Mouse (Mus musculus) ES-Bruce4 (cell line): ENCODE measurements around the gene Yap1. TPM values are rescaled to one million over a fixed set of nuclear protein-coding genes. Genes with fewer than 3 reads are reported as not detected.

Source experiments
- H3K27ac ChIP-seq: 2 replicates; pipeline ENCODE4 v1.5.1; 2012; ENCODE audit warnings: low read length, inconsistent platforms; ENCODE audit not compliant: insufficient read depth
- H3K27me3 ChIP-seq: 2 replicates; pipeline ENCODE4 v1.6.1; 2012; ENCODE audit warnings: mild to moderate bottlenecking, low read length, inconsistent platforms; ENCODE audit not compliant: control insufficient read depth, poor library complexity, insufficient read depth, severe bottlenecking
- H3K36me3 ChIP-seq: 2 replicates; pipeline ENCODE4 v1.6.1; 2012; ENCODE audit warnings: inconsistent platforms, mild to moderate bottlenecking, low read length, moderate library complexity; ENCODE audit not compliant: control insufficient read depth, poor library complexity, insufficient read depth, severe bottlenecking
- H3K4me1 ChIP-seq: one replicate; pipeline ENCODE4 v1.8.1; 2011; ENCODE audit warnings: low read length; ENCODE audit not compliant: control insufficient read depth, insufficient read depth
- H3K4me3 ChIP-seq: 2 replicates; pipeline ENCODE4 v1.5.1; 2011; ENCODE audit warnings: low read depth, mild to moderate bottlenecking, low read length
- H3K9ac ChIP-seq: 2 replicates; pipeline ENCODE4 v1.6.1; 2012; ENCODE audit warnings: low read depth, mild to moderate bottlenecking, inconsistent platforms; ENCODE audit not compliant: poor library complexity, severe bottlenecking
- H3K9me3 ChIP-seq: replicated peaks from 2 replicates; pipeline ENCODE4 v1.6.1; 2012; ENCODE audit warnings: mild to moderate bottlenecking, low read length, inconsistent platforms; ENCODE audit not compliant: control insufficient read depth, poor library complexity, insufficient read depth, severe bottlenecking
- CTCF ChIP-seq: IDR thresholded peaks from one replicate; pipeline ENCODE4 v1.8.1; 2011; ENCODE audit warnings: low read depth, low read length
- EP300 ChIP-seq: IDR thresholded peaks from 2 replicates; pipeline ENCODE4 v1.6.1; 2011; ENCODE audit warnings: low read depth, low read length; ENCODE audit not compliant: insufficient read depth
- POLR2A ChIP-seq: IDR thresholded peaks from one replicate; pipeline ENCODE4 v1.8.1; 2011; ENCODE audit warnings: low read length; ENCODE audit not compliant: insufficient read depth
- polyA plus RNA-seq: library from polyadenylated mRNA; stranded (reverse); fragments of >200 nt; gene quantifications from 2 replicates; pipeline ENCODE4 v1.2.4, GENCODE M21; 2011; ENCODE audit warnings: low read depth; ENCODE audit not compliant: missing spikeins, insufficient read depth, insufficient read length

The Yap1 gene
- polyA plus RNA-seq, 1 experiment, result 131 TPM

- no peak overlapping the region for H3K4me3 ChIP-seq
- TF ChIP-seq CTCF (no peak), EP300 (no peak), POLR2A (no peak)
- H3K4me1 ChIP-seq, result no peaks in the 10 kb centered on the region
- no peaks in the 10 kb centered on the region for H3K9me3 ChIP-seq
- no peak overlapping the region for H3K27ac ChIP-seq
- H3K9ac ChIP-seq, result no peak overlapping the region
- no peaks in the 10 kb centered on the region for H3K27me3 ChIP-seq
- peaks cover 9% of the 10 kb centered on the region for H3K36me3 ChIP-seq
Observed at GRCm38 (mm10) chr9:7965590-7965989, 38.8 kb downstream of the Yap1 start.

- Histone ChIP-seq H3K9ac (no peak overlapping the region), H3K27ac (no peak overlapping the region), H3K4me1 (no peaks in the 10 kb centered on the region), H3K36me3 (peaks cover 8% of the 10 kb centered on the region), H3K4me3 (no peak overlapping the region), H3K27me3 (no peaks in the 10 kb centered on the region), H3K9me3 (no peaks in the 10 kb centered on the region)
- TF ChIP-seq CTCF (no peak), POLR2A (no peak), EP300 (no peak)
Observed at GRCm38 (mm10) chr9:7963867-7964266, 40.5 kb downstream of the Yap1 start.

- peak overlapping the region; percentile 58 for H3K27ac ChIP-seq
Observed at GRCm38 (mm10) chr9:7962915-7963314, 41.5 kb downstream of the Yap1 start.

GRCm38 (mm10) chr9:7961366-7962160 lies 42.8 kb downstream of the Yap1 start:
- Histone ChIP-seq H3K27me3 (no peaks in the 10 kb centered on the region), H3K36me3 (peaks cover 8% of the 10 kb centered on the region), H3K9ac (peak overlapping the region; percentile 38), H3K27ac (peak overlapping the region; percentile 97), H3K4me1 (peaks cover 4% of the 10 kb centered on the region), H3K9me3 (no peaks in the 10 kb centered on the region), H3K4me3 (0 out of 2 replicates have a peak overlapping the region, but pooled peaks have one; percentile 6)
- TF ChIP-seq CTCF (no peak), EP300 (no peak), POLR2A (no peak)

More at GRCm38 (mm10) chr9:7962915-7963314, 41.5 kb downstream of the Yap1 start:
- Histone ChIP-seq H3K9ac (0 out of 2 replicates have a peak overlapping the region, but pooled peaks have one; percentile 38), H3K9me3 (no peaks in the 10 kb centered on the region), H3K36me3 (peaks cover 8% of the 10 kb centered on the region), H3K4me3 (no peak overlapping the region), H3K4me1 (peaks cover 4% of the 10 kb centered on the region), H3K27me3 (no peaks in the 10 kb centered on the region)
- TF ChIP-seq EP300, result no peak
- TF ChIP-seq CTCF, result no peak
- no peak for TF ChIP-seq POLR2A

- 0 out of 2 replicates have a peak overlapping the region, but pooled peaks have one; percentile 38 for H3K9ac ChIP-seq
- peak overlapping the region; percentile 97 for H3K27ac ChIP-seq
- peaks cover 6% of the 10 kb centered on the region for H3K4me1 ChIP-seq
- H3K36me3 ChIP-seq, result peaks cover 8% of the 10 kb centered on the region
- no peak for TF ChIP-seq EP300
- TF ChIP-seq POLR2A, result no peak
- no peak for TF ChIP-seq CTCF
- no peaks in the 10 kb centered on the region for H3K9me3 ChIP-seq
- no peak overlapping the region for H3K4me3 ChIP-seq
- no peaks in the 10 kb centered on the region for H3K27me3 ChIP-seq
Observed at GRCm38 (mm10) chr9:7960382-7960781, 44.0 kb downstream of the Yap1 start.

GRCm38 (mm10) chr9:7959301-7959700 lies 45.1 kb downstream of the Yap1 start:
- Histone ChIP-seq H3K4me1 (peaks cover 6% of the 10 kb centered on the region), H3K9ac (no peak overlapping the region), H3K36me3 (peaks cover 14% of the 10 kb centered on the region), H3K27ac (no peak overlapping the region), H3K27me3 (no peaks in the 10 kb centered on the region), H3K4me3 (no peak overlapping the region), H3K9me3 (no peaks in the 10 kb centered on the region)
- TF ChIP-seq CTCF, result no peak
- TF ChIP-seq EP300, result no peak
- TF ChIP-seq POLR2A, result no peak
